Mouse (Mus musculus) ES-Bruce4 (cell line): ENCODE measurements around the gene Tmprss12.
"Not testable (repeated sequence)": the region's sequence is repeated elsewhere in the genome, so short reads cannot be mapped to it uniquely, and the experiment has no call there.

ENCODE experiments used
- CTCF ChIP-seq: IDR thresholded peaks from one replicate; pipeline ENCODE4 v1.8.1; 2011; ENCODE audit warnings: low read depth, low read length
- POLR2A ChIP-seq: IDR thresholded peaks from one replicate; pipeline ENCODE4 v1.8.1; 2011; ENCODE audit warnings: low read length; ENCODE audit not compliant: insufficient read depth

DNA sequence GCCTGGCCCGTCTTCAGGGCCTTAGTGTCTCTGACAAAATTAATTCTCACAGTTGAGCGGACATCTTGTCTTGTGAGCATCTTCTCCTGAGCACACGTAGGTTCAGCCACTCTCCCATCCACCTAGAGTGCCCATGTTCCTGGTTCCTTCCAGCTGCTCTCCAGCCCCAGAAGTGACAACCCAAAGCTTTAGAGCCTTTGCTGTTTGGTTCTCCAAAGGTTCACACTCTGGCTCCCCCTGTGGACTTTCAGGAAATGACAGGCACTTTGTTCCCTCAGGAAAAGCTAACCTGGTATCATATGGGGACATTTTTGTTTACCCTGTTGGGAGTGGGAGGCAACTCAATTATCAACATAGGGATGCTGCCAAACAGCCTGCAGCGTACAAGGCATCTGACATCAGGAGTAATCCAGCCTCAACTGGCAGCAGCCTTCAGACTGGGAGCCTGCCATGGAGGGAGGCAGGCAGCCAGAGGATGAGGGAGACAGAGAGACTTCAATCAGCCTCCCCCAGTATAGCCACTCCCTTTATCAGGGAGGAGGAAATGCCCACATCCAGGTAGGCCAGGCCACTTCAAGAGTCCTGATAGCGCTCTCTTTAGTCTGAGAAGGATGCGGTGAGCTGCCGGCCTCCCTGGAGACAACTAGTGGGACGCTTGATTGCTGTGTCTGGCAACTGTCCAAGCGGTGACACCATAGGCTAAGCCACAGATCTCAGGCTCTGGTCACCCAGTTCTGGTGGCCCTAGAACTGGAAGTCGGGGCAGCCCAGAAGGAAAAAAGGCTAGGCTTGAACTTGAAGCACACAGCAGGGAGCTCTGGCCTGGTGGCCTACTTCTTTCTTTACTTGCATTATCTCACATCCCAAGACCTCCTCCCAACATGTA, 51.7 kb downstream of the Tmprss12 start:
- not testable (repeated sequence) for TF ChIP-seq CTCF, POLR2A
